Mouse (Mus musculus) mouse trophoblast stem cell (cell line): ENCODE data around the gene Hist1h2bh.
"Not testable (repeated sequence)": the region's sequence is repeated elsewhere in the genome, so short reads cannot be mapped to it uniquely, and the experiment has no call there.

Source experiments
- in situ Hi-C, 2 experiments: fragments of 300-500 bp; cut with MseI, MboI; formaldehyde crosslinking; loops; 2 replicates in 1 of 2; 3 replicates in 1 of 2; pipeline ENCODE4 v1.15.1; 2025

Gene Hist1h2bh

GRCm38 (mm10) chr13:23542999-23543607, at the start of gene Hist1h2bh:
TSS of gene Hist1h2bh (minus strand) at chr13:23543392.
- in situ Hi-C loops, result not testable (repeated sequence)

DNA sequence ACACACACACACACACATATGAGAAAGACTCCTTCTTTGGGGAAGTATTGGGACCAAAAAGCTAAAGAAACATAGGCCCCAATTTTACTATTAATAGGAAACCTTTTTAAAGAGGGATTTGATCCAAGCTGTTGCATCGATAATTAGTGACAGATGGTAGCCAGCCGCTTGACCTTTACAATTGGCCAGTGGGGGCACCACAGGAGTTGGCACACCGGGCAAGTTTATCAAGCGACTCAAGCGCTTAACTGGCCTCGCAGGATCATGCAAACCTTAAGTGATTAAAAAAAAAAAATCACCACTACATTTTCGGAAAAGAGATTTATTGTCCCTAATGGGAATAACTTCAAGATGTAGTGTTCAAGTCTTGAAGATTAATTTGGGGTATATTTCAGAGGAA, 49.4 kb upstream of the Hist1h2bh start:
- in situ Hi-C loops, result no loop called here

DNA sequence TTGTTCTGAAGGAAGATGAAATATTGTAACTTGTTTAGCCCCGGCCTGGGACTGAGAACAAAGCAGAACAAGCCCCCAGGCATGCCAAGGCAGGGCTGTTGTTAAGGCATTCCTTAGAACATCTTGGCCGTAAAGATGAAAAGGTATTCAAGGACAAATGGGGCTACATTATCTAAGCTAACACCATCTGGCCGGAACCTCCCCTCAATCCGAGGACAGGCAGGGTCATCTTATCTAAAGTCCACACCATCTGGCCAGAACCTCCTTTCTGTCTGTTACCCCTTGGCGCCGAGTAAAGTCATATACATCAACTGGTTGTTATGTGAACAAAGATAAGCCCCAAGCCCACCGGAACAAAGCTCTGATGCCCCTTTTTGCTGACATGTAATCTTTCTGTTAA, 48.7 kb upstream of the Hist1h2bh start:
- in situ Hi-C loops, result not testable (repeated sequence)

DNA sequence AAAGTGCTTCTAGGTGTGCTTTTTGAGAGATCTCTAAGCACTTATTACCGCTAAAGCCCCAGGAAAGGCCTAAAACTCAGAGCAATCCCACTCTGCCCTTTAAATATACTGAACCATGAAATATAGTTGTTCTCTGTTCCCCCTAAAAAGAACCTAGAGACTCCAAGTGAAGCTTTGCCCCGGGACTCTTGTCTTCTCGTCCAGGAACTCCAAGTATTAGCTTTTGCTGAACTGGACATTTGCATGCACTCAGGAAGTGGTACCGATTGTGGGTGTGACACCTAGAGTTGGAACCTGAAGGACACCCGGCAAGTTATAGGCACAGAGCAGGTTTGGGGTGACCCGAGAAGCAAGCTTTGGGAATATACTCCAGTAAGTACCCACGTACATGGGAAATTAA, 48.0 kb upstream of the Hist1h2bh start:
- in situ Hi-C loops, result no loop called here

GRCm38 (mm10) chr13:23586940-23587225, 43.7 kb upstream of the Hist1h2bh start:
- in situ Hi-C loops, result no loop called here

GRCm38 (mm10) chr13:23586099-23586939, 43.1 kb upstream of the Hist1h2bh start:
- in situ Hi-C loops, result no loop called here

DNA sequence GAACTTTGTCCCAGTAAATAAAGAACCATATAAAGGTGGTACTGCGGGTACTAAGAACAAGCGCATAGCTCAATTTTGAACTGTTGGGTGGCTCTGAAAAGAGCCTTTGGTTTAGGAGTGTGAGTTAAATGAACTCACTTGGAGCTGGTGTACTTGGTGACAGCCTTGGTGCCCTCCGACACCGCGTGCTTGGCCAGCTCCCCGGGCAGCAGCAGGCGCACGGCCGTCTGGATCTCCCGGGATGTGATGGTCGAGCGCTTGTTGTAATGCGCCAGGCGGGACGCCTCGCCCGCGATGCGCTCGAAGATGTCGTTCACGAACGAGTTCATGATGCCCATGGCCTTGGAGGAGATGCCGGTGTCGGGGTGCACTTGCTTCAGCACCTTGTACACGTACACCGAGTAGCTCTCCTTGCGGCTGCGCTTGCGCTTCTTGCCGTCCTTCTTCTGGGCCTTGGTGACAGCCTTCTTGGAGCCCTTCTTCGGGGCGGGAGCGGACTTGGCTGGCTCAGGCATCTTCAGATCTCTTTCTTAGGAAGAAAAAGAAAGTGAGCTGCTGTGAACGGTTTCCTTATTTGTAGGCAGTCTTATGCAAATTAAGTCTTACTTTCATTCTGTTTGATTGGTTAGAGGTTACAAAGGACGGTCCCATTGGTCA, 42.4 kb upstream of the Hist1h2bh start:
- in situ Hi-C loops, result not testable (repeated sequence)

DNA sequence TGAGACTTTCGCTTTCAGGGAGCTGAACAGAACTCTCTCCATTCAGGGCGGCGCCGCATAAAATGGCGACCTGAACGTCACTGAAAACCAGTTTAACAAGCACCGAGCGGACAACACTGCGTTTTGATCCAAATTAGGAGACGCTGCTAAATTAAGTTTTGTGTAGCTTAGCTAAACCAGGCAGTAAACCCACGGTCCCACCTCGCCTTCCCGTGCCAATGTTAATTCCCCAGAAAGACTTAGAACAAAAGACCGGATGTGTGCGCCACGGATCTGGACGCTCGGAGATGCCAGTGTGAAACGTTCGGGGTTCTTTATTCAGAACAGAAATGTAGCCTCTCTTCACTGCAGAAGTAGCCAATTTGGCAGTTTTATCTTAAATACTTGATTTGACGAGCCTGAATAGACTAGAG, 41.8 kb upstream of the Hist1h2bh start:
- in situ Hi-C loops, result no loop called here

- in situ Hi-C loops, result no loop called here
These were observed 41.1 kb upstream of the Hist1h2bh start for GRCm38 (mm10) chr13:23584331-23584730.

DNA sequence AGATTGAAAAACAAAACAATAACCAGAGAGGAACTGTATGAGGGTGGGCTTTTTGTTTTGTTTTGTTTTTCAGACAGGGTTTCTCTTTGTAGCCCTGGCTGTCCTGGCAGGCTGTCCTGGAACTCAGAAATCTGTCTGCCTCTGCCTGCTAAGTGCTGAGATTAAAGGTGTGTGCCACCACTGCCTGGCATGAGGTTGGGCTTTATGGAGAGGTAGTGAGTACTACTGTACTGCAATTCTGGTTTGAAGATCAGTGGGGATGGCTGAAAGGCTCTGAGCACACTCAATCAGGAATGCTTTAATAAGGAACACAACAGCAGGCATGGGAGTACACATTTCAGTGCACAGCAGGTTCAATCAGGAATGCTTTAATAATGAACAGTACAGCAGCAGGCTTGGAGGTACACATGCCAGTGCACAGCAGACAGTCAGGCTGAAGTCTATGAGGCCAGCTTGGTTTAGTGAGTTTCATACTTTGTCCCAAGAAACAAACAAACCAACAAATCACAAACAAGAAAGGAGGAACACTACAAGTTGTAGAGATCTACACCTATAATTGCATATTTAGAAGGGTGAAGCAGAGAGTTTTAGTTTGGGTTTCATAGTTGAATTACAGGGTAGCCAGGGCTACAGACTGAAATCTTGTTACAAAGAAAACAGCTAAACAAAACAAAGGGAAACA, 40.3 kb upstream of the Hist1h2bh start:
- in situ Hi-C loops, result no loop called here

DNA sequence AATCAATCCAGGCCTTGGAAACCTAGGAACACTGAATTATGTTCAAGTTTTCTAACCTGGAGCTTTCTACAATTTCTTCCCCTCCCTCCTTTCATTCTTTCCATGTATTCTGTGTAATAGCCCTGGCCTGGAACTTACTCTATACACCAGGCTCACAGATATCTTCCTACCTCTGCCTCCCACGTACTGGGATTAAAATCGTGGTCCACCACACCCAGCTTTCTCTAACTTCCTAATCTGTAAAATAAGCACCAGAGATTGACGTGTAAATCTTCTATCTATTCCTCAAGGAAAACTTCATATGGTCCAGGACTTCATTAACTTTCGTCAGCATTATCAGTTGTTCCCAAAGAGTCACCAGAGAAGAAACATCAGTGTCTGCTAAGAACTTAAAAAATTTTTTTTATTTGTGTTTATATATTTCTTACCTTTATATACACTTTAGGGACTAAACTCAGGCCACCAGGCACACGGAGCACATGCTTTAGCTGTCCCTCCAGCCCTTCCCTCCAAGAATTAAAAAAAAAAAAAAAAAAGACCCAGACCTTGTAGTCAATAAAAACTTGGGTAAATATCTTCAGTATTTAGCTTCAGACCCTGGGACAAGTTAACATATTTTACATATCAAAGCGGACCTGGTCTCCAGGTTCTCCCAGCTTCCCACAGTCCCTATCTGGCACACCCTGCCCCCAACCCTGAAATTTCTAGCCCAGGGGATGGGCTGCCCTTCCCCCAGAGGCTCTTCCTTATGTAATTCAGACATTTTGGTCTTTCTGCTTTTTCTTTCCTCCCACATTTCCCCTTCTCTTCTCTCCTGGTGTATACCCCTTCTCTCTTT, 39.2 kb upstream of the Hist1h2bh start:
- in situ Hi-C loops, result no loop called here

GRCm38 (mm10) chr13:23581408-23582218, 38.4 kb upstream of the Hist1h2bh start, which contains the start of gene Hist1h4d:
TSS of gene Hist1h4d (plus strand) at chr13:23581598.
- in situ Hi-C loops, result no loop called here

GRCm38 (mm10) chr13:23577835-23578234, 34.6 kb upstream of the Hist1h2bh start:
- in situ Hi-C loops, result no loop called here

DNA sequence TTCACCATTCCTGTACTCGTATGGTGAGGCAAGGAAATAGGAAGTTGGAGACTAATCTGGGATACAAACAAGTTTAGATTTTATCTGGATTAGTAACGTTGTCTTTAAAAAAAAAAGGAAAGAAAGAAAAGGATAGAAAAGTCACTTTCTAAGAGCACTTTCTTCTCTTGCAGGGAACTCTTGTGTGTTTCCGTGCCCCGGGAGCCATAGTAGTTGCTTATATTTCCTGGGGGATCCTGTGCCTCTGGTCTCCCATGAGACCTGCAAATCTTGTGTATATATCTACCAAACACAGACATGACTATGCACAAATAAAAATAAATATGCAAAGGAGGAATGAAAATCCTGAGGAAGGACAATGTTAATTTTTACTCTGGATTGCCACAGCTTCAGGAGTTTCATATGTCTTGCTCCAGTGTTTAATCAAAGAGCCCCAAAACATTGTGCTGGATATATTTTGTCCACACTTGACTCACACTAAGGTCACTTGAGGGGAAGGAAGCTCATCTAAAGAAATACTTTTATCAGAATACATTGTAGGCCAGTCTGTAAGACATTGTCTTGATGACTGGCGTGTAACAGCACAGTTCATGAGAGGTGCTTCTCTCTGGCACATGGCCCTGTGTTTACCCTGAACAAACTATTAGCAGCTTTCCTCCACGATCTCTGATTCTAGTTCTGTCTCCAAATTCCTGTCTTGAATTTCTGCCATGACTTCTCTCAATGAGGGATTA, 33.9 kb upstream of the Hist1h2bh start:
- in situ Hi-C loops, result no loop called here

- in situ Hi-C loops, result no loop called here
These were observed 33.2 kb upstream of the Hist1h2bh start for GRCm38 (mm10) chr13:23576351-23576881.

DNA sequence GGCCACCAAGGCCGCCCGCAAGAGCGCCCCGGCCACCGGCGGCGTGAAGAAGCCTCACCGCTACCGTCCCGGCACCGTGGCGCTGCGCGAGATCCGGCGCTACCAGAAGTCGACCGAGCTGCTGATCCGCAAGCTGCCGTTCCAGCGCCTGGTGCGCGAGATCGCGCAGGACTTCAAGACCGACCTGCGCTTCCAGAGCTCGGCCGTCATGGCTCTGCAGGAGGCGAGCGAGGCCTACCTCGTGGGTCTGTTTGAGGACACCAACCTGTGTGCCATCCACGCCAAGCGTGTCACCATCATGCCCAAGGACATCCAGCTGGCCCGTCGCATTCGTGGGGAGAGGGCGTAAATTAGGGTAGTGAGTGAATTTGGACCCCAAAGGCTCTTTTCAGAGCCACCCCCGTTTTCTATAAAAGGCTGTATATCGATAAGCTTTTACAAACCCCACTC, 32.7 kb upstream of the Hist1h2bh start:
- in situ Hi-C loops, result not testable (repeated sequence)

GRCm38 (mm10) chr13:23575271-23575851, 32.2 kb upstream of the Hist1h2bh start, which contains the start of gene Hist1h3d:
TSS of gene Hist1h3d (plus strand) at chr13:23575763.
- in situ Hi-C loops, result no loop called here

DNA sequence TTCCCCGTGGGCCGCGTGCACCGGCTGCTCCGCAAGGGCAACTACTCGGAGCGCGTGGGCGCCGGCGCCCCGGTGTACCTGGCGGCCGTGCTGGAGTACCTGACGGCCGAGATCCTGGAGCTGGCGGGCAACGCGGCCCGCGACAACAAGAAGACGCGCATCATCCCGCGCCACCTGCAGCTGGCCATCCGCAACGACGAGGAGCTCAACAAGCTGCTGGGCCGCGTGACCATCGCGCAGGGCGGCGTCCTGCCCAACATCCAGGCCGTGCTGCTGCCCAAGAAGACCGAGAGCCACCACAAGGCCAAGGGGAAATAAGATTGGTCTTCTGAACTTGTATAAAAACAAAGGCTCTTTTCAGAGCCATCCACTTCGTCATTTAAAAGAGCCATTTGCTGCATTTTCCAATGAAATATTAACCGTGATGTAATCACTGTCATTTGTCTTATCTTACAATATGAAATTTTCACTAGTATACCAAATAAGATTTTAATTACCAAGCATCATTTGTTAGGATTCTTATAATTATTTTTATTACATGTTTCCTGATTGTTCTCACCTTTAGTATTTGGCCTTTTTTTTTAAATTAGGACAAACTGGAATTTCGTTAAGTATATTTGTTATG, 31.5 kb upstream of the Hist1h2bh start:
- in situ Hi-C loops, result not testable (repeated sequence)
